Mouse (Mus musculus): ENCODE measurements around the gene Arsg. TPM values are rescaled to one million over a fixed set of nuclear protein-coding genes. Genes with fewer than 3 reads are reported as not detected.
"Not testable (repeated sequence)": the region's sequence is repeated elsewhere in the genome, so short reads cannot be mapped to it uniquely, and the experiment has no call there.

Gene Arsg
- polyA plus RNA-seq, 1 experiment, result 3.7 TPM

- Histone ChIP-seq H3K27ac (replicated peaks; ENCODE audit: low read depth, low read length) (no peak overlapping the region), H3K4me1 (ENCODE audit: control insufficient read depth, insufficient read depth, insufficient read length, low read length) (no peaks in the 10 kb centered on the region; the same call in 1 of the 2 replicates), H3K4me3 (ENCODE audit: insufficient read depth, low read depth, low read length) (no peak overlapping the region)
Measured at GRCm38 (mm10) chr11:109616352-109616751, 143.2 kb downstream of the Arsg start.

GRCm38 (mm10) chr11:109616766-109617165, 143.6 kb downstream of the Arsg start:
- H3K27ac ChIP-seq (replicated peaks; ENCODE audit: low read depth, low read length), result no peak overlapping the region
- H3K4me1 ChIP-seq (ENCODE audit: control insufficient read depth, insufficient read depth, insufficient read length, low read length), result no peaks in the 10 kb centered on the region; the same call in 1 of the 2 replicates
- no peak overlapping the region for H3K4me3 ChIP-seq (ENCODE audit: insufficient read depth, low read depth, low read length)

GRCm38 (mm10) chr11:109619055-109619454, 145.9 kb downstream of the Arsg start:
- H3K27ac ChIP-seq (replicated peaks; ENCODE audit: low read depth, low read length); H3K4me3 ChIP-seq (ENCODE audit: insufficient read depth, low read depth, low read length); H3K4me1 ChIP-seq (ENCODE audit: control insufficient read depth, insufficient read depth, insufficient read length, low read length): not testable (repeated sequence)

- H3K4me1 ChIP-seq (ENCODE audit: control insufficient read depth, insufficient read depth, insufficient read length, low read length), result no peaks in the 10 kb centered on the region; the same call in 1 of the 2 replicates
- no peak overlapping the region for H3K4me3 ChIP-seq (ENCODE audit: insufficient read depth, low read depth, low read length)
- no peak overlapping the region for H3K27ac ChIP-seq (replicated peaks; ENCODE audit: low read depth, low read length)
Measured at GRCm38 (mm10) chr11:109620356-109620755, 147.2 kb downstream of the Arsg start.

GRCm38 (mm10) chr11:109621183-109621582, 148.0 kb downstream of the Arsg start:
- no peaks in the 10 kb centered on the region; the same call in 1 of the 2 replicates for H3K4me1 ChIP-seq (ENCODE audit: control insufficient read depth, insufficient read depth, insufficient read length, low read length)
- no peak overlapping the region for H3K27ac ChIP-seq (replicated peaks; ENCODE audit: low read depth, low read length)
- H3K4me3 ChIP-seq (ENCODE audit: insufficient read depth, low read depth, low read length), result no peak overlapping the region

- H3K4me3 ChIP-seq (ENCODE audit: insufficient read depth, low read depth, low read length), result peak overlapping the region; percentile 19; the same call in 1 of the 2 replicates
- no peak overlapping the region for H3K27ac ChIP-seq (replicated peaks; ENCODE audit: low read depth, low read length)
- H3K4me1 ChIP-seq (ENCODE audit: control insufficient read depth, insufficient read depth, insufficient read length, low read length), result no peaks in the 10 kb centered on the region
Measured at GRCm38 (mm10) chr11:109622518-109623037, 149.4 kb downstream of the Arsg start.

Other genes with a start within 250 kb of the Arsg start
- not detected in 2 replicates for gene Rgs9, start 175.2 kb upstream of the Arsg start, polyA plus RNA-seq (2012; ENCODE audit: insufficient read depth, insufficient read length, missing spikeins)
- 41.6 and 43.8 TPM in 2 replicates for gene Gna13, start 110.5 kb upstream of the Arsg start, polyA plus RNA-seq (2012; ENCODE audit: insufficient read depth, insufficient read length, missing spikeins)
- gene 9930022D16Rik, start 59.5 kb upstream of the Arsg start, polyA plus RNA-seq (2012; ENCODE audit: insufficient read depth, insufficient read length, missing spikeins), result not detected in 2 replicates
- 37.3 and 51.5 TPM in 2 replicates for gene Amz2, start 47.4 kb upstream of the Arsg start, polyA plus RNA-seq (2012; ENCODE audit: insufficient read depth, insufficient read length, missing spikeins)
- gene Slc16a6, start 224 bp downstream of the Arsg start, polyA plus RNA-seq (2012; ENCODE audit: insufficient read depth, insufficient read length, missing spikeins), result 0.63 and 1.2 TPM in 2 replicates
- gene Wipi1, start 138.6 kb downstream of the Arsg start, polyA plus RNA-seq (2012; ENCODE audit: insufficient read depth, insufficient read length, missing spikeins), result 16.2 and 25.2 TPM in 2 replicates
- 98.4 and 102 TPM in 2 replicates for gene Prkar1a, start 176.0 kb downstream of the Arsg start, polyA plus RNA-seq (2012; ENCODE audit: insufficient read depth, insufficient read length, missing spikeins)
- 2.3 and 2.6 TPM in 2 replicates for gene Fam20a, start 248.9 kb downstream of the Arsg start, polyA plus RNA-seq (2012; ENCODE audit: insufficient read depth, insufficient read length, missing spikeins)

All from brown adipose tissue, adult 24 weeks (tissue).